Mouse (Mus musculus): ENCODE measurements around the gene Rabggtb.
"Not testable (repeated sequence)": the region's sequence is repeated elsewhere in the genome, so short reads cannot be mapped to it uniquely, and the experiment has no call there.

Gene Rabggtb

GRCm38 (mm10) chr3:153913510-153914243, 868 bp upstream of the Rabggtb start:
- DNase-seq = no peak

- no peak for DNase-seq
Measured at GRCm38 (mm10) chr3:153911882-153912440, 848 bp downstream of the Rabggtb start.

GRCm38 (mm10) chr3:153911197-153911881, 1.5 kb downstream of the Rabggtb start:
- DNase-seq = no peak

GRCm38 (mm10) chr3:153910489-153910888, 2.3 kb downstream of the Rabggtb start:
- no peak for DNase-seq

GRCm38 (mm10) chr3:153908919-153909318, 3.9 kb downstream of the Rabggtb start:
- DNase-seq = no peak

GRCm38 (mm10) chr3:153906136-153906871, 6.5 kb downstream of the Rabggtb start, which contains the start of gene Msh4:
Msh4 (minus strand) TSS chr3:153906138.
- no peak for DNase-seq

GRCm38 (mm10) chr3:153905251-153906135, 7.3 kb downstream of the Rabggtb start:
- DNase-seq = no peak

- DNase-seq = peak; percentile 60
Measured at GRCm38 (mm10) chr3:153904586-153904985, 8.2 kb downstream of the Rabggtb start.

GRCm38 (mm10) chr3:153902595-153902994, 10.2 kb downstream of the Rabggtb start:
- DNase-seq = no peak

- no peak for DNase-seq
Measured at GRCm38 (mm10) chr3:153901904-153902303, 10.9 kb downstream of the Rabggtb start.

- DNase-seq = no peak
Measured at GRCm38 (mm10) chr3:153897216-153897615, 15.6 kb downstream of the Rabggtb start.

GRCm38 (mm10) chr3:153895454-153895853, 17.4 kb downstream of the Rabggtb start:
- DNase-seq = no peak

GRCm38 (mm10) chr3:153889188-153889781, 23.5 kb downstream of the Rabggtb start:
- no peak for DNase-seq

- no peak for DNase-seq
Measured at GRCm38 (mm10) chr3:153888141-153888540, 24.7 kb downstream of the Rabggtb start.

- DNase-seq = no peak
Measured at GRCm38 (mm10) chr3:153886296-153886695, 26.5 kb downstream of the Rabggtb start.

- no peak for DNase-seq
Measured at GRCm38 (mm10) chr3:153871396-153871795, 41.4 kb downstream of the Rabggtb start.

- DNase-seq = no peak
Measured at GRCm38 (mm10) chr3:153867149-153868136, 45.4 kb downstream of the Rabggtb start.

- DNase-seq = no peak
Measured at GRCm38 (mm10) chr3:153864636-153865429, 48.0 kb downstream of the Rabggtb start.

- no peak for DNase-seq
Measured at GRCm38 (mm10) chr3:153863816-153864215, 49.0 kb downstream of the Rabggtb start.

- DNase-seq = not testable (repeated sequence)
Measured at GRCm38 (mm10) chr3:153860392-153860791, 52.4 kb downstream of the Rabggtb start.

Data from lung, postnatal 10 days (tissue).